Comparison of ENCODE assay signal across 9 mouse cellular contexts in genomic region chr3:88983921-88984381, GRCm38 (mm10). TPM values are rescaled to one million over a fixed set of nuclear protein-coding genes. Genes with fewer than 3 reads are reported as not detected.
DNase-seq lines count a peak whose midpoint lies in the region; ATAC-seq lines count a peak whose summit lies in the region.
"Had no signal": no experiment of that assay in that cellular context is flagged by ENCODE, and none has a peak within 500 bp of the region (broad histone marks: within the 10 kb centered on the region; RNA-seq: fewer than 3 reads in every experiment).

No protein-coding gene starts in this region.

- H3K4me3 ChIP-seq in neural tube, embryonic 12.5 days, result no peak overlapping the region
- H3K4me3 ChIP-seq: lung, embryonic 15.5 days had no signal

- 0 out of 2 replicates have a peak overlapping the region, but pooled peaks have one; percentile 4 for H3K27ac ChIP-seq in neural tube, embryonic 12.5 days
- H3K27ac ChIP-seq: lung, embryonic 15.5 days had no signal

- no peaks in the 10 kb centered on the region for H3K9me3 ChIP-seq in neural tube, embryonic 12.5 days
- H3K9me3 ChIP-seq: lung, embryonic 15.5 days had no signal

- H3K36me3 ChIP-seq in neural tube, embryonic 12.5 days, result peaks cover 40% of the 10 kb centered on the region

- H3K4me2 ChIP-seq in neural tube, embryonic 12.5 days (replicated peaks), result peak overlapping the region; percentile 22
- H3K4me2 ChIP-seq: lung, embryonic 15.5 days had no signal

- peaks cover 9% of the 10 kb centered on the region for H3K4me1 ChIP-seq in neural tube, embryonic 12.5 days
- H3K4me1 ChIP-seq: lung, embryonic 15.5 days had no signal

- H3K9ac ChIP-seq in neural tube, embryonic 12.5 days, result no peak overlapping the region
- H3K9ac ChIP-seq: lung, embryonic 15.5 days had no signal

- peak; percentile 80 for ATAC-seq in neural tube, embryonic 12.5 days (ENCODE audit: low FRiP score, low read depth)

- peak; percentile 5 for DNase-seq in left cerebral cortex, postnatal 4 days
- no peak for DNase-seq in left cerebral cortex, postnatal 14 days (ENCODE audit: low spot score in 2 of 2)
- peak; percentile 75 to 89 for DNase-seq in adrenal gland, adult (ENCODE audit: inconsistent age in 2 of 2, low spot score in 1 of 2)
- peak; percentile 27 for DNase-seq in embryo, embryonic 11.5 days (ENCODE audit: low read depth, low spot score)
- no peak for DNase-seq in ovary, postnatal 14 days (ENCODE audit: low spot score)
- no peak for DNase-seq in cerebellum, postnatal 14 days
- no peak for DNase-seq in gastrocnemius, postnatal 4 days (ENCODE audit: low spot score in 2 of 2)

- 12% methylated on average over 4 of the region's 4 CpGs for WGBS in neural tube, embryonic 12.5 days

- H3K27me3 ChIP-seq in neural tube, embryonic 12.5 days (replicated peaks), result no peaks in the 10 kb centered on the region
- H3K27me3 ChIP-seq: lung, embryonic 15.5 days had no signal

- intact Hi-C loops in left cerebral cortex, postnatal 4 days (cut with DNase I), result no loop called here
- intact Hi-C loops in left cerebral cortex, postnatal 14 days (cut with DNase I), result no loop called here

RNA-seq across cellular contexts. Expression of gene Dap3, which starts 33.0 kb away (rescaled TPM):
- 100 to 1,000 TPM in 1 of 2 experiments, 10 to 100 TPM in 1; 95.8 to 108 TPM for total RNA-seq in left cerebral cortex, postnatal 4 days (2021)
- 100 to 1,000 TPM; 109 to 111 TPM for total RNA-seq in left cerebral cortex, postnatal 14 days (2021)
- polyA plus RNA-seq in neural tube, embryonic 12.5 days (2016; fragmentation: Nextera tagmentation; extraction: Ambion mirVana), result 148 and 157 TPM in 2 replicates
- 10 to 100 TPM; 72.7 to 75.8 TPM for total RNA-seq in gastrocnemius, postnatal 4 days (2021)

RNA-seq across cellular contexts. Expression of gene Ash1l, which starts 33.5 kb away (rescaled TPM):
- total RNA-seq in left cerebral cortex, postnatal 4 days (2021), result 10 to 100 TPM; 65.7 to 66.2 TPM
- total RNA-seq in left cerebral cortex, postnatal 14 days (2021), result 10 to 100 TPM; 64.0 to 66.9 TPM
- 18.7 and 19.9 TPM in 2 replicates for polyA plus RNA-seq in neural tube, embryonic 12.5 days (2016; fragmentation: Nextera tagmentation; extraction: Ambion mirVana)
- 10 to 100 TPM; 37.8 to 41.8 TPM for total RNA-seq in gastrocnemius, postnatal 4 days (2021)

Comparison
In these comparisons a context has a peak if more than half of its experiments do, and no peak if none do; other contexts are left out.
1. DNase-seq: peak in left cerebral cortex, postnatal 4 days (single experiment), adrenal gland, adult (2 of 2) and embryo, embryonic 11.5 days (single experiment); none in left cerebral cortex, postnatal 14 days (0 of 2), ovary, postnatal 14 days (single experiment), cerebellum, postnatal 14 days (0 of 2) and gastrocnemius, postnatal 4 days (0 of 2).